Mouse (Mus musculus): ENCODE data around the gene Isy1.

DNA sequence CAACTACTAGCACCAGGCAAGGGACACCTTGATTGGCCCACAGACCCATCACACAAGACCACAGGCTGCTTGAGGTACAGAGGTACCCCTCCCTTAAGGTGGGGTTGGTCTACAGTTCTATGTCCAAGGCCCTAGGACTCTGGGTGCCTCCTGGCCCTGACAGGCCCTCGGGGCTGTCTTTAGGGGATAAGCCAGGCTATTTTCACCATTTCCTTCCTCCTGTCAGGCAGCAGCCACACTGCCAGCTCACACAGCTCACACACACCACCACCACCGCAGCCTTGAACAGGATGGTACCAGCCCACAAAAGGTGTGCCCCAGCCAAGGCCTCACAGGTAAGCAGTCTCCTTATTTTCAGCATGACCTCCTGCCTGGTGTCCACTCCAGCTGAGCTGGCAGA, 60.8 kb downstream of the Isy1 start, which contains the start of gene Gp9:
- TF ChIP-seq EP300 (IDR thresholded peaks at IDR 0.05): no peak
- TF ChIP-seq CTCF (IDR thresholded peaks at IDR 0.05): no peak
